Mouse (Mus musculus): ENCODE measurements around the gene Vmp1. TPM values are rescaled to one million over a fixed set of nuclear protein-coding genes. Genes with fewer than 3 reads are reported as not detected.

Vmp1 gene
- polyA plus RNA-seq, 1 experiment from 2014 or later = 123 TPM

DNA sequence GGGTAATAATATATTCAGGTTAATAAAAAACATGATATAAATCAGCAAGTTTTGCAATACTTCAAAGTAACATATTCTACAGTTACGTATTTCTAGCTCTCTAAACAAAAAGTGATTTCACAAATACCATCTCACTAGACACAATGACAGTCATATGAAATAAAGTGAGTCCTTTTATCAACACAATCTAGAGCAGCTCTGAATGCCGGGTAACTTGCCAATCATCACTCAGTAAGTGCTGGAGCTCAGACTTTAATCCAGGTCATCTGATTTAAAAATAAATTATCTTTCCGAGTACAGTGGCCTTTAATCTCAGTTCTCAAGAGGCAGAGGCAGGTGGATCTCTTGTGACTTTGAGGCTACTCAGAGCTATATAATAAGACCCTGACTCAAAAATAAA lies 2.2 kb downstream of the Vmp1 start:
- Histone ChIP-seq H3K4me2 (ENCODE audit: low read length) (no peak overlapping the region), H3K4me1 (ENCODE audit: control insufficient read depth, insufficient read depth, low read depth, low read length) (peaks cover 21% of the 10 kb centered on the region), H3K36me3 (ENCODE audit: control insufficient read depth, insufficient read depth, low read length) (no peaks in the 10 kb centered on the region), H3K27ac (ENCODE audit: low read depth, low read length) (no peak overlapping the region), H3K27me3 (replicated peaks; ENCODE audit: control insufficient read depth, insufficient read depth, low read length) (no peaks in the 10 kb centered on the region), H3K4me3 (ENCODE audit: low read length) (no peak overlapping the region), H3K9ac (ENCODE audit: low read depth, low read length) (no peak overlapping the region), H3K9me3 (ENCODE audit: control insufficient read depth, low read length) (no peaks in the 10 kb centered on the region)
- no peak for ATAC-seq
- WGBS = 86% methylated on average over 3 of the region's 3 CpGs

DNA sequence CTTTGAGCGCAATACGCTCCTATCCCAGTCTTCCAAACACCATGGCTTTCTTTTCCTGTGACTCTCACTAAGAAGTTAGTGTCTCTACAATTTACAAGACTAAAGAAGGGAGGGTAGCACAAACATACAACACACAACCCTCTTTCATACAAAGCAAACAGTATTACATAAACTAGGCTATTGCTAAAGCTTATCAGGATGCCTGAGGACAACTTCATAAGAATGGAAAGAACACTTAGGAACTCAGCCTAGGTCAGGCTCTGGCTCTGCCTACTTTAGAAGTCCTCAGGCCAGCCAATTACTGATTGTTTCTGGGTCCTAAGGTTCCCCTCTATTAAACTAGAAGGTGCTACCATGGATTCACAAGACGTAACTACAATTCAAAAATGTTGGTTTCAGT lies 2.9 kb downstream of the Vmp1 start:
- no peaks in the 10 kb centered on the region for H3K36me3 ChIP-seq (ENCODE audit: control insufficient read depth, insufficient read depth, low read length)
- 99% methylated on average over 3 of the region's 3 CpGs for WGBS
- H3K4me1 ChIP-seq (ENCODE audit: control insufficient read depth, insufficient read depth, low read depth, low read length) = peaks cover 21% of the 10 kb centered on the region
- H3K27ac ChIP-seq (ENCODE audit: low read depth, low read length) = no peak overlapping the region
- H3K4me3 ChIP-seq (ENCODE audit: low read length) = no peak overlapping the region
- no peaks in the 10 kb centered on the region for H3K9me3 ChIP-seq (ENCODE audit: control insufficient read depth, low read length)
- ATAC-seq = no peak
- no peak overlapping the region for H3K9ac ChIP-seq (ENCODE audit: low read depth, low read length)
- no peaks in the 10 kb centered on the region for H3K27me3 ChIP-seq (replicated peaks; ENCODE audit: control insufficient read depth, insufficient read depth, low read length)
- H3K4me2 ChIP-seq (ENCODE audit: low read length) = no peak overlapping the region

DNA sequence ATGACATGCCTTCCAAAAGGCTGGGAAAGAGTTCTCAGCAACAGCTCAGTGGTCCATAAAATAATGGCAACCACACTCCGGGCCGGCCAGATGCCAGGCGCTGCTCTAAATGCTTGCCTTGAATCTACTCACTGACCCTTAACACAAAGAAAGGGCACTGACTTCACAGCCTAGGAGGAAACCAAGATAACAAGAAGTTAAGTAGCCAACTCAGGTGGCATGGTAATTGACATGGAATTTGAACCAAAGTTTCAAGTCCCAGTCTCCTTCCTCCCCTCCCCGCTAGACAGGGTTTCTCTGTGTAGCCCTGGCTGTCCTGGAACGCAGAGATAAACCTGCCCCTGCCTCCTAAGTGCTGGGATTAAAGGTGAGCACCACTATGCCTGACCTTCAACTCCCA lies 4.7 kb downstream of the Vmp1 start:
- Histone ChIP-seq H3K9me3 (ENCODE audit: control insufficient read depth, low read length) (no peaks in the 10 kb centered on the region), H3K4me3 (ENCODE audit: low read length) (no peak overlapping the region), H3K4me2 (ENCODE audit: low read length) (no peak overlapping the region), H3K27ac (ENCODE audit: low read depth, low read length) (no peak overlapping the region), H3K36me3 (ENCODE audit: control insufficient read depth, insufficient read depth, low read length) (no peaks in the 10 kb centered on the region), H3K4me1 (ENCODE audit: control insufficient read depth, insufficient read depth, low read depth, low read length) (peaks cover 8% of the 10 kb centered on the region), H3K9ac (ENCODE audit: low read depth, low read length) (no peak overlapping the region), H3K27me3 (replicated peaks; ENCODE audit: control insufficient read depth, insufficient read depth, low read length) (no peaks in the 10 kb centered on the region)
- ATAC-seq = no peak
- WGBS = 45% methylated on average over 5 of the region's 5 CpGs

DNA sequence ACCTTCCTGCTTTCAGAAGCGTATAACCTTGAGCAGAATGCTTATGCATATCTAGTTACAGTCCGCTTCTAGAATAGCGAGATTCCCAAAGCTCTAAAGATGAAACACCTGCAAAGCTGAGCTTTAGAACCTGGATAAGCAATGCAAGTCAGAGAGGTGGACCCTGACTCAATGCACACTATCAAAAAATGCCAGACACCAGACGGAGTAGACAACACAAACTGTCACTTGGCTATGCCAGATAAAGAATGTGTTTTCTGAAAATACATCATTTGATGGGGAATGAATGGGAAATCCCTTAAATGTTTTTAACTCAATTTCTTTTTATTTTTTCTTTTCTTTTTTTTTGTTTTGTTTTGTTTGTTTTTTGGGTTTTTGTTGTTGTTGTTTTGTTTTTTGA lies 8.1 kb downstream of the Vmp1 start:
- no peaks in the 10 kb centered on the region for H3K4me1 ChIP-seq (ENCODE audit: control insufficient read depth, insufficient read depth, low read depth, low read length)
- no peaks in the 10 kb centered on the region for H3K36me3 ChIP-seq (ENCODE audit: control insufficient read depth, insufficient read depth, low read length)
- no peaks in the 10 kb centered on the region for H3K27me3 ChIP-seq (replicated peaks; ENCODE audit: control insufficient read depth, insufficient read depth, low read length)
- no peak overlapping the region for H3K4me2 ChIP-seq (ENCODE audit: low read length)
- H3K9ac ChIP-seq (ENCODE audit: low read depth, low read length) = no peak overlapping the region
- ATAC-seq = no peak
- 95% methylated on average over 4 of the region's 4 CpGs for WGBS
- H3K27ac ChIP-seq (ENCODE audit: low read depth, low read length) = no peak overlapping the region
- H3K9me3 ChIP-seq (ENCODE audit: control insufficient read depth, low read length) = no peaks in the 10 kb centered on the region
- no peak overlapping the region for H3K4me3 ChIP-seq (ENCODE audit: low read length)

DNA sequence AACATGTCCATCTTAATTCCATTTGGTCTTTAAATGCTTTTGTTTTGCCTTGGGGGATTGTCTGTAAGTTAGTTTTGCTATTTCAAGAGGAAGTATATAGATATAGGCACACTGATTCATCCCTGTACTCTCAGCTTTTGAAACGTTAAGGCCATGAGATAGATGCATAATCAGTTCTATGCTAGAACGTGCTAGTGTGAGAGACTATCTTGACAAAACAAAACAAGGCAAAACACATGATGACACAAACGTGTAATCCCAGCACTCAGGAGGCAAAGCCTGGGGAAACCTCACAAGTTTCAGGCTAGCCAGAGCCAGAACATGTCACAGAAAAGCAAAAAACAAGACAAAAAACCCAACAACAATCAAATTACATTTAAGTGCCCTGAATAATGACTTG lies 10.9 kb downstream of the Vmp1 start:
- Histone ChIP-seq H3K9ac (ENCODE audit: low read depth, low read length) (no peak overlapping the region), H3K36me3 (ENCODE audit: control insufficient read depth, insufficient read depth, low read length) (no peaks in the 10 kb centered on the region), H3K4me2 (ENCODE audit: low read length) (no peak overlapping the region), H3K27me3 (replicated peaks; ENCODE audit: control insufficient read depth, insufficient read depth, low read length) (no peaks in the 10 kb centered on the region), H3K4me3 (ENCODE audit: low read length) (no peak overlapping the region), H3K27ac (ENCODE audit: low read depth, low read length) (no peak overlapping the region), H3K9me3 (ENCODE audit: control insufficient read depth, low read length) (no peaks in the 10 kb centered on the region), H3K4me1 (ENCODE audit: control insufficient read depth, insufficient read depth, low read depth, low read length) (no peaks in the 10 kb centered on the region)
- ATAC-seq = no peak
- WGBS = 88% methylated on average over 3 of the region's 3 CpGs

DNA sequence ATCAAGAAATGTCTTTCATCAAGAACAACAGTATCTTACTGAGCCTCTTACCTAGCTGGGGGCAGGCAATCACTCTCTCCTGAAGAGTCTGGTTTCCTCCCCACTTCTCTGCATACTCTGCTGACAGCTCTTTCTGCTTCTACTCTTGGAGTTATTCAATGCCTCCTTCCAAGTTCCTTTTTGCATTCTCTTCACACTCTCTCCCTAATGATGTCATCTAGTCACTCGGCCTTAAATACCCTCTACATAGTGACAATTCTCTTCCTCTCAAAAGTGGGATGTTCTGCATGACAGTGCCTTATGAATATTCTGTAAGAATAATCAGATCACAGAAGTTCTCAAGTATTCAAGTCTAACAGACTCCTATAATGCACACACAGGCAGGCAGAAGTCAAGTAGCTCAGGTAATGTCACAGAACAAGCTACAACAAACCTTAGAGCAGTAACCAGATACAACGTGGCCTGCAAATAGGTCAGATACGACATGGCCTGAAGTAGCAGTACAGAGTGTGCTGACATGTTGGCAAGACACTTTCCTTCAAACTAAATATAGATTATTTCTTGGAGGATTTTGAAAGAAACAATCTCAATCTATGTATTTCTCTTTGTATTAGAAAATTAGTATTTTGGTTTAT lies 12.5 kb downstream of the Vmp1 start:
- Histone ChIP-seq H3K36me3 (ENCODE audit: control insufficient read depth, insufficient read depth, low read length) (no peaks in the 10 kb centered on the region), H3K27ac (ENCODE audit: low read depth, low read length) (no peak overlapping the region), H3K27me3 (replicated peaks; ENCODE audit: control insufficient read depth, insufficient read depth, low read length) (no peaks in the 10 kb centered on the region), H3K9me3 (ENCODE audit: control insufficient read depth, low read length) (no peaks in the 10 kb centered on the region), H3K4me1 (ENCODE audit: control insufficient read depth, insufficient read depth, low read depth, low read length) (no peaks in the 10 kb centered on the region), H3K4me2 (ENCODE audit: low read length) (no peak overlapping the region), H3K4me3 (ENCODE audit: low read length) (no peak overlapping the region), H3K9ac (ENCODE audit: low read depth, low read length) (no peak overlapping the region)
- 65% methylated on average over 3 of the region's 3 CpGs for WGBS
- no peak for ATAC-seq

DNA sequence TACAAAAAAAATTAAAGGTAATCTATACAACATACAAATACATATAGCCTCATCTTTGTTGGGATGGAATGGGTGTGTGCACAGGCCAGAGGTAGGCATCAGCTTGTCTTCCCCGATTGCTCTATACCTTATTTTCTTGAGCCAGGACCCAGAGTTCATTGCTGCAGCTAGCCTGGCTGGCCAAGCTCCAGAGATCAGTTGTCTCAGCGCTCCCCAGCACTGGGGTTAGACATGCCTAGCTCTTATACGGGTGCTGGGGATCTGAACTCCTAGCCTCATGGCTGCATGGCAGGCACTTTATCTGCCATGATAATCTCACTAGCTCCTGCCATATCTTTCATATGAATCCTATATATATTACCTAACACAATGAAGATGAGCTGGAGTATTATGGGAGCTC lies 15.5 kb downstream of the Vmp1 start:
- Histone ChIP-seq H3K4me3 (ENCODE audit: low read length) (no peak overlapping the region), H3K9ac (ENCODE audit: low read depth, low read length) (no peak overlapping the region), H3K27me3 (replicated peaks; ENCODE audit: control insufficient read depth, insufficient read depth, low read length) (no peaks in the 10 kb centered on the region), H3K4me2 (ENCODE audit: low read length) (no peak overlapping the region), H3K36me3 (ENCODE audit: control insufficient read depth, insufficient read depth, low read length) (peaks cover 5% of the 10 kb centered on the region), H3K9me3 (ENCODE audit: control insufficient read depth, low read length) (no peaks in the 10 kb centered on the region), H3K4me1 (ENCODE audit: control insufficient read depth, insufficient read depth, low read depth, low read length) (no peaks in the 10 kb centered on the region), H3K27ac (ENCODE audit: low read depth, low read length) (no peak overlapping the region)
- ATAC-seq = no peak
- WGBS = 89% methylated on average over 3 of the region's 3 CpGs

DNA sequence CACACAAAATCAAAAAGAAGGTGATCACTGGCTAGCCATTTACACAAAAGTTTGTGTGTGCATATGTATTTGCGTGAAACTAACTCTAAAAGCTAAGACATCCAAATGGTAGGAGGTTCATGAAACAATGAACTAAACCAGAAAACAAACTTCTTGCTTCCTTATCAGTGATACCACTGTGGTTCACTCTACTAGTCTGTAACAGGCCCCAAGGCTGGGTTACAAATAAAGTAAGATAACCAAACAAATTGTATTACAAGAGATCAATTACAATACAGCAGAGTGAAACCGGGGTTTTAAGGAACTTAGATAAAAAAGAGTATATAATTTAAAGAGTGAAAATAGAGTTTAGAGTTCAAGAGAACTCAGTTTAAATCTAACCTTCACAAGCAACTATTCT lies 16.1 kb downstream of the Vmp1 start:
- Histone ChIP-seq H3K4me2 (ENCODE audit: low read length) (no peak overlapping the region), H3K9ac (ENCODE audit: low read depth, low read length) (no peak overlapping the region), H3K27me3 (replicated peaks; ENCODE audit: control insufficient read depth, insufficient read depth, low read length) (no peaks in the 10 kb centered on the region), H3K36me3 (ENCODE audit: control insufficient read depth, insufficient read depth, low read length) (peaks cover 5% of the 10 kb centered on the region), H3K9me3 (ENCODE audit: control insufficient read depth, low read length) (no peaks in the 10 kb centered on the region), H3K4me3 (ENCODE audit: low read length) (no peak overlapping the region), H3K27ac (ENCODE audit: low read depth, low read length) (no peak overlapping the region), H3K4me1 (ENCODE audit: control insufficient read depth, insufficient read depth, low read depth, low read length) (no peaks in the 10 kb centered on the region)
- WGBS = 93% methylated on average over 2 of the region's 2 CpGs
- ATAC-seq = no peak

DNA sequence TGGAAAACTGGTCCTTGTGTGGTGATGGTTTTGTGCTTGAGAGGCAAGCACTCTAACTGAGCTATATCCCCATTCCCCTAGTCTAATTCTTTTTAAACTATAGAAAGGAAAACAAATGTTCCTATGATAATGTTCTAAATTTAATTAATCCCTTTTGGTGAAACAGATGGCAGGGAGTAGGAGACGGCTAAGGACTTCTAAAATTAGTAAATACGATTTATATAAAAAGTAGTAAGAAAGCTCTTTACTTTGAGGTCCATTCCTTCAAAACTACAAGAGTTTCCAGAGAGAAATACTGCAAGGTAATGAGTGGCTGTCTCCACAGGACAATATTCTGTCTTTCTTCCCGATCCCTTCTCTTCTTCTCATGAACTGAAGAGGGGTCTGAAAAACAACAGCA lies 19.2 kb downstream of the Vmp1 start:
- WGBS = 95% methylated on average over 3 of the region's 3 CpGs
- Histone ChIP-seq H3K27me3 (replicated peaks; ENCODE audit: control insufficient read depth, insufficient read depth, low read length) (no peaks in the 10 kb centered on the region), H3K36me3 (ENCODE audit: control insufficient read depth, insufficient read depth, low read length) (peaks cover 10% of the 10 kb centered on the region), H3K4me3 (ENCODE audit: low read length) (no peak overlapping the region), H3K27ac (ENCODE audit: low read depth, low read length) (no peak overlapping the region), H3K9me3 (ENCODE audit: control insufficient read depth, low read length) (no peaks in the 10 kb centered on the region), H3K4me2 (ENCODE audit: low read length) (no peak overlapping the region), H3K9ac (ENCODE audit: low read depth, low read length) (no peak overlapping the region), H3K4me1 (ENCODE audit: control insufficient read depth, insufficient read depth, low read depth, low read length) (no peaks in the 10 kb centered on the region)
- ATAC-seq = no peak

DNA sequence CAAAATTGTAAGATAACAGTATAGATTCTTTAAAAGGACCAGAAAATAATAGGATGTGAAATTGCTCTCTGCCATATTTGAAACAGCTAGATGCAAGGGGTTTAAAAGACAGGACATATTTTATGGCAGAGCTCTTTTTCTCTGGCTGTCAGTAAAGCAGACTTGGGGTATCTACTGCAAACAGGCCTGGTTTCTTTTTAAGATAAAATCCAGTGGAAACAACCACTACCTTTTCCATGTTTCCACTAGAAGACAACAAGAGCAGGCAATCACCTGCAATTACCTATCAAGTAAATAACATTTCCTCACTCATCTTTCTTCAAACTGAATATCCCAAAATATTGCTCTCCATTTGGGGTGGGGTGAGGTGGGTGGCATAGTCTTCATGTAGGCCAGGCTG lies 19.7 kb downstream of the Vmp1 start:
- no peaks in the 10 kb centered on the region for H3K27me3 ChIP-seq (replicated peaks; ENCODE audit: control insufficient read depth, insufficient read depth, low read length)
- peaks cover 10% of the 10 kb centered on the region for H3K36me3 ChIP-seq (ENCODE audit: control insufficient read depth, insufficient read depth, low read length)
- H3K9me3 ChIP-seq (ENCODE audit: control insufficient read depth, low read length) = no peaks in the 10 kb centered on the region
- ATAC-seq = no peak
- no peak overlapping the region for H3K4me2 ChIP-seq (ENCODE audit: low read length)
- H3K4me1 ChIP-seq (ENCODE audit: control insufficient read depth, insufficient read depth, low read depth, low read length) = no peaks in the 10 kb centered on the region
- no peak overlapping the region for H3K27ac ChIP-seq (ENCODE audit: low read depth, low read length)
- H3K9ac ChIP-seq (ENCODE audit: low read depth, low read length) = no peak overlapping the region
- no peak overlapping the region for H3K4me3 ChIP-seq (ENCODE audit: low read length)
